Mouse (Mus musculus): ENCODE results near the gene Tas2r144. TPM values are rescaled to one million over a fixed set of nuclear protein-coding genes. Genes with fewer than 3 reads are reported as not detected.

Gene Tas2r144
- total RNA-seq (2012; rRNA removed), result not detected in 2 replicates
- not detected in 2 replicates for total RNA-seq (2014; rRNA removed)
- polyA plus RNA-seq (2012; ENCODE audit: insufficient read length, low read depth), result not detected in 2 replicates

DNA sequence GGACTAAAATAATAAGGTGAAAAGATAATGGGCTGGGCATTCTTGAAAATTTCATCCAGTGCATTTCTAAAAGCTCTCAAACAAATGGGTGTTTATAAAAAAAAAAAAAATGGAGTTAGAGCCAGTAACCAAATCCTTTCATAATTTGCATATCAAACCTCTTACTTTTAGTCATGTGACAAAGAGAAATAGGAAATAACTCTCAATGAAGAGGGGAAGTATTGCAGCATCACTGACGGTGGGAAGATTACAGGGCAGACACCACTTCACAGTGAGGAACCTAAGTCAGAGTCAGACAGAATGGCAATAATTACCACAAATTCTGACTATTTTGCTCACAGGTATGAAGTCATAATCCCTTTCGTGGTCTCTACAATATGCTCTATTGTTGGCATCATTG is at the start of gene Tas2r144:
TSS of gene Tas2r144 (plus strand) at position 301 of the 400 bp plus-strand sequence.
- Histone ChIP-seq H3K9ac (ENCODE audit: insufficient read depth, low read depth) (no peak within 1 kb of the TSS), H3K4me3 (replicated peaks in 1 of 3; ENCODE audit: low read depth in 2 of 3, low read length in 2 of 3, poor library complexity in 1 of 3) (no peak within 1 kb of the TSS), H3K4me1 (ENCODE audit: control insufficient read depth in 1 of 2, insufficient read depth in 2 of 2) (no peaks in the 10 kb centered on the region), H3K27me3 (replicated peaks) (no peaks in the 10 kb centered on the region), H3K4me2 (ENCODE audit: insufficient read depth, low read depth, poor library complexity, severe bottlenecking) (no peak within 1 kb of the TSS), H3K9me3 (replicated peaks; ENCODE audit: low read length) (no peaks in the 10 kb centered on the region), H3K36me3 (replicated peaks in 1 of 2; ENCODE audit: control insufficient read depth in 1 of 2, insufficient read depth in 1 of 2, low read length in 1 of 2) (no peaks in the 10 kb centered on the region), H3K79me2 (replicated peaks; ENCODE audit: control insufficient read depth, extremely low read depth, insufficient read depth, poor library complexity, severe bottlenecking) (no peaks in the 10 kb centered on the region), H3K27ac (ENCODE audit: insufficient read depth, low read depth) (no peak within 1 kb of the TSS)
- dilution Hi-C loops (cut with MboI; ENCODE audit: extremely low pct_ligation_motif_present, extremely low pct_unique_long_range_greater_than_20kb, low sequenced_read_pairs), result no loop called here
- TF ChIP-seq JUN (IDR thresholded peaks at IDR 0.05; ENCODE audit: insufficient read depth, low read depth, low read length), result no peak
- TF ChIP-seq ZC3H11A (IDR thresholded peaks at IDR 0.05; ENCODE audit: low read depth, low read length), result no peak
- no peak for TF ChIP-seq CHD1 (IDR thresholded peaks at IDR 0.05; ENCODE audit: low read depth, low read length)
- DNase-seq (ENCODE audit: extremely low read depth), result no peak
- in situ Hi-C loops (cut with MboI; ENCODE audit: low pct_ligation_motif_present, low pct_unique_long_range_greater_than_20kb, low sequenced_read_pairs), result no loop called here

DNA sequence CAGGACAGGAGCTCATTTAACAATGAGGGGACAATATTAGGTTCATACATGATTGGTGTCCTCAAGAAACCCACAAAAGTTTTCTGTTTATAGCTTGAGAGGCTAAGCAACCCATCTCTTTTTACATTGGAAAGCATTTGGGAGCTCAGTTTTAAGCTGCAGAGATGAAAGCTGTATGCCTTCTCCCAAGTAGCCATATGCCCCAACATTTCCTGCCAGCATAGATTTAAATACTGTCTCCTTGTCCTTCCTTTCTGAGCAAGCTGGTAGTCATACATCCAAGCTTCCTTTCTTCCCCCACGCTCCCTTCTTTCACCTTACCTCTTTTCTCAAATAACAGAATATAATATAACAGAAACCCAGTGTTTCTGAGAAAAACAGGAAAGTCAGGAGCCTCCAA is 32.7 kb upstream of the Tas2r144 start:
- Histone ChIP-seq H3K79me2 (replicated peaks; ENCODE audit: control insufficient read depth, extremely low read depth, insufficient read depth, poor library complexity, severe bottlenecking) (no peaks in the 10 kb centered on the region), H3K9me3 (replicated peaks; ENCODE audit: low read length) (no peaks in the 10 kb centered on the region)
- dilution Hi-C loops (cut with MboI; ENCODE audit: extremely low pct_ligation_motif_present, extremely low pct_unique_long_range_greater_than_20kb, low sequenced_read_pairs), result no loop called here

DNA sequence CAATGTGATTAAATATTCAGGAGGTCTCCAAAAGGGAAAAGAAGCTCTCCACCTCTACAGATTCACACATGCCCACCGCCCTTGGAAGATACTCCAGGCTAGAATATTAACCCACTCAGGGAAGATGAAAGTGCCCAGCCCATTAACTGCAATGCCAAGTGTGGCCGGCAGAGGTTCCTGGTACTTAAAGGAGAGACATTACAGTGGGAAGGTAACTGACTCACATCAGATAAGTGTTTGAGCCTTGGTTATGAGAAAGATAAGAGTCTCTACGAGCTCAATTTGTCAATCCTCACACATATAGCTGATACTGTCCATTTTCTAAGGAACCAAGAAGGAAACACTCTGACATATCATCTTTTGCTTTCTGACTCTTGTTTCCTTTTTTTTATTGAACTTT is 28.9 kb upstream of the Tas2r144 start:
- Histone ChIP-seq H3K36me3 (replicated peaks in 1 of 2; ENCODE audit: control insufficient read depth in 1 of 2, insufficient read depth in 1 of 2, low read length in 1 of 2) (no peaks in the 10 kb centered on the region), H3K9ac (ENCODE audit: insufficient read depth, low read depth) (no peak overlapping the region), H3K27me3 (replicated peaks) (no peaks in the 10 kb centered on the region), H3K9me3 (replicated peaks; ENCODE audit: low read length) (no peaks in the 10 kb centered on the region), H3K79me2 (replicated peaks; ENCODE audit: control insufficient read depth, extremely low read depth, insufficient read depth, poor library complexity, severe bottlenecking) (no peaks in the 10 kb centered on the region), H3K4me1 (ENCODE audit: control insufficient read depth in 1 of 2, insufficient read depth in 2 of 2) (no peaks in the 10 kb centered on the region), H3K27ac (ENCODE audit: insufficient read depth, low read depth) (no peak overlapping the region), H3K4me2 (ENCODE audit: insufficient read depth, low read depth, poor library complexity, severe bottlenecking) (no peak overlapping the region), H3K4me3 (replicated peaks in 1 of 3; ENCODE audit: low read depth in 2 of 3, low read length in 2 of 3, poor library complexity in 1 of 3) (no peak overlapping the region)
- DNase-seq (ENCODE audit: extremely low read depth), result peak; percentile 44
- peak; percentile 46 to 58; a peak in 3 of 4 replicates for TF ChIP-seq CTCF (conservative IDR thresholded peaks at IDR 0.05 in 1 of 2, IDR thresholded peaks at IDR 0.05 in 1 of 2; ENCODE audit: low read depth in 2 of 2, low read length in 2 of 2)
- TF ChIP-seq SMC3 (IDR thresholded peaks at IDR 0.05; ENCODE audit: low read depth, low read length), result peak; percentile 48
- TF ChIP-seq RAD21 (IDR thresholded peaks at IDR 0.05; ENCODE audit: low read depth, low read length), result peak; percentile 24
- no peak for TF ChIP-seq TCF12 (IDR thresholded peaks at IDR 0.05; ENCODE audit: low read depth, low read length)
- dilution Hi-C loops (cut with MboI; ENCODE audit: extremely low pct_ligation_motif_present, extremely low pct_unique_long_range_greater_than_20kb, low sequenced_read_pairs), result no loop called here
- in situ Hi-C loops (cut with MboI; ENCODE audit: low pct_ligation_motif_present, low pct_unique_long_range_greater_than_20kb, low sequenced_read_pairs), result loop anchor here (25.0 kb wide), 1 partner anchor 424 kb away; no protein-coding TSS in a partner anchor

More for the DNA sequence above, 32.7 kb upstream of the Tas2r144 start:
- in situ Hi-C loops (cut with MboI; ENCODE audit: low pct_ligation_motif_present, low pct_unique_long_range_greater_than_20kb, low sequenced_read_pairs), result loop anchor here (25.0 kb wide), 1 partner anchor 420 kb away; no protein-coding TSS in a partner anchor
- Histone ChIP-seq H3K27me3 (replicated peaks) (no peaks in the 10 kb centered on the region), H3K4me1 (ENCODE audit: control insufficient read depth in 1 of 2, insufficient read depth in 2 of 2) (no peaks in the 10 kb centered on the region), H3K9ac (ENCODE audit: insufficient read depth, low read depth) (no peak overlapping the region), H3K36me3 (replicated peaks in 1 of 2; ENCODE audit: control insufficient read depth in 1 of 2, insufficient read depth in 1 of 2, low read length in 1 of 2) (no peaks in the 10 kb centered on the region), H3K4me3 (replicated peaks in 1 of 3; ENCODE audit: low read depth in 2 of 3, low read length in 2 of 3, poor library complexity in 1 of 3) (no peak overlapping the region), H3K4me2 (ENCODE audit: insufficient read depth, low read depth, poor library complexity, severe bottlenecking) (no peak overlapping the region), H3K27ac (ENCODE audit: insufficient read depth, low read depth) (no peak overlapping the region)
- TF ChIP-seq NRF1 (IDR thresholded peaks at IDR 0.05; ENCODE audit: low read depth, low read length), result no peak
- no peak for TF ChIP-seq IRF4 (IDR thresholded peaks at IDR 0.05; ENCODE audit: low read depth, low read length)
- TF ChIP-seq HCFC1 (IDR thresholded peaks at IDR 0.05; ENCODE audit: low read depth, low read length), result no peak
- no peak for TF ChIP-seq JUND (conservative IDR thresholded peaks at IDR 0.05; ENCODE audit: low read depth, low read length)
- TF ChIP-seq ETS1 (conservative IDR thresholded peaks at IDR 0.05; ENCODE audit: low read depth, low read length), result no peak
- no peak for TF ChIP-seq RAD21 (IDR thresholded peaks at IDR 0.05; ENCODE audit: low read depth, low read length)
- no peak for TF ChIP-seq MXI1 (IDR thresholded peaks at IDR 0.05; ENCODE audit: low read depth, low read length)
- TF ChIP-seq CHD2 (IDR thresholded peaks at IDR 0.05; ENCODE audit: low read length), result no peak
- no peak for TF ChIP-seq NELFE (IDR thresholded peaks at IDR 0.05; ENCODE audit: low read depth, low read length)
- no peak for TF ChIP-seq ELF1 (IDR thresholded peaks at IDR 0.05; ENCODE audit: low read depth, low read length)
- no peak for TF ChIP-seq MAZ (IDR thresholded peaks at IDR 0.05; ENCODE audit: low read depth, low read length)
- TF ChIP-seq ZNF384 (IDR thresholded peaks at IDR 0.05; ENCODE audit: low read depth, low read length), result no peak
- no peak for TF ChIP-seq SIN3A (IDR thresholded peaks at IDR 0.05; ENCODE audit: low read length)
- TF ChIP-seq TBP (conservative IDR thresholded peaks at IDR 0.05; ENCODE audit: low read depth, low read length), result no peak
- no peak for TF ChIP-seq ZMIZ1 (IDR thresholded peaks at IDR 0.05; ENCODE audit: low read depth, low read length)
- no peak for TF ChIP-seq MAFK (IDR thresholded peaks at IDR 0.05; ENCODE audit: insufficient replicate concordance, low read length)
- no peak for TF ChIP-seq RCOR1 (conservative IDR thresholded peaks at IDR 0.05; ENCODE audit: low read depth, low read length)
- TF ChIP-seq BHLHE40 (IDR thresholded peaks at IDR 0.05; ENCODE audit: low read depth, low read length), result no peak
- TF ChIP-seq ZKSCAN1 (IDR thresholded peaks at IDR 0.05; ENCODE audit: borderline replicate concordance, low read depth, low read length), result no peak
- TF ChIP-seq GABPA (IDR thresholded peaks at IDR 0.05; ENCODE audit: insufficient replicate concordance, low read depth, low read length), result no peak
- no peak for DNase-seq (ENCODE audit: extremely low read depth)
